Mouse (Mus musculus): ENCODE results near the gene Msl1.
A peak's percentile ranks its signal among the peaks of the same experiment; 100 is the strongest.
"Not testable (repeated sequence)": the region's sequence is repeated elsewhere in the genome, so short reads cannot be mapped to it uniquely, and the experiment has no call there.

Msl1 gene

DNA sequence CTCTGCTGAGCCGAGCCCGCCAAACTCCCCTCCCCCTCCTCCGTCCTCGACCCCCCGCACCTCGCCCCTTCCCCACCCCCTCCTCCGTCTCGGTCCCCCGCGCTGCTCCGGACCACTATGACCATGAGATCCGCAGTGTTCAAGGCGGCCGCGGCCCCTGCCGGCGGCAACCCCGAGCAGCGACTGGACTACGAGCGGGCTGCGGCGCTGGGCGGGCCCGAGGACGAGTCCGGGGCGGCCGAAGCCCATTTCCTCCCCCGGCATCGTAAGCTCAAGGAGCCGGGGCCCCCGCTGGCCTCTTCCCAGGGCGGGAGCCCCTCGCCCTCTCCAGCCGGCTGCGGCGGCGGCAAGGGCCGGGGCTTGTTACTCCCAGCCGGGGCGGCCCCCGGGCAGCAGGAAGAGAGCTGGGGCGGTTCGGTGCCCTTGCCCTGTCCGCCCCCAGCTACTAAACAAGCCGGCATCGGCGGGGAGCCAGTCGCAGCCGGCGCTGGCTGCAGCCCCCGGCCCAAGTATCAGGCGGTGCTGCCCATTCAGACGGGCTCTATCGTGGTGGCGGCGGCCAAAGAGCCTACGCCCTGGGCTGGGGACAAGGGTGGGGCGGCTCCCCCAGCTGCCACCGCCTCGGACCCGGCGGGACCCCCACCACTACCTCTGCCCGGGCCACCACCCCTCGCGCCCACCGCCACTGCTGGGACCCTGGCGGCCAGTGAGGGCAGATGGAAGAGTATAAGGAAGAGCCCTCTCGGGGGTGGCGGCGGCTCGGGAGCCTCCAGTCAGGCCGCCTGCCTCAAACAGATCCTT is 598 bp downstream of the Msl1 start:
- DNase-seq (ENCODE audit: low read depth, low spot score), result peak; percentile 64

DNA sequence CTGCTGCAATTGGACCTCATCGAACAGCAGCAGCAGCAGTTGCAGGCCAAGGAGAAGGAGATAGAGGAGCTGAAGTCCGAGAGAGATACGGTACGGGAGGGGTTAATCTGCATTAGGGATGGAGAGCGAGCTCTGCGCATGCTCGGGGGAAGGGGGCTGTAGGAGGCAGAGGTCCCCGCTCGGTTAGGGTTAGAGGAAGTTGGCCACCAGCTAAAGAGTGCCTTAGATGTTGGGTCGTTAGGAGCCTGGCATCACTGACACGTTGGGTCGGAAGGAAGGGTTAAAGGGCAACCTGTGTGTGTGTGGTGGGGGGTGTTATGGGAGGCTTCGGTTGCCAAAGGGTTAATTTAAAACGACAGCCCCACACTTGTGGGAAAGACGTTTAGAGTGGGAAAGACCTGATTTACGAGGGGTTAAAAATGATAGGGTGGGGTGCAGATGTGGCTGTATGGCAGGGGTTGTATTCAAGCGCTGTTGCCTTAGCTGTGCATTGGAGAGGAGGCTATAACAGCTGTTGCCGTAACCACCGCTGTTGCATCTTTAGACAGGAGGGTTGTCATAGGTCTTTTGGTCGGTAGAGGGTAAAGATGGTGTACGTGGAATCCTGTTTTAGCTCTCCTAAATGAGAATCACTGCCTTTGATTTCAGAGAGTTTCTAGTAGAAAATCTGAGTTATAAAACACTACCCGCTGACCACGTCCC is 1.4 kb downstream of the Msl1 start:
- DNase-seq (ENCODE audit: low read depth, low spot score), result peak; percentile 86

DNA sequence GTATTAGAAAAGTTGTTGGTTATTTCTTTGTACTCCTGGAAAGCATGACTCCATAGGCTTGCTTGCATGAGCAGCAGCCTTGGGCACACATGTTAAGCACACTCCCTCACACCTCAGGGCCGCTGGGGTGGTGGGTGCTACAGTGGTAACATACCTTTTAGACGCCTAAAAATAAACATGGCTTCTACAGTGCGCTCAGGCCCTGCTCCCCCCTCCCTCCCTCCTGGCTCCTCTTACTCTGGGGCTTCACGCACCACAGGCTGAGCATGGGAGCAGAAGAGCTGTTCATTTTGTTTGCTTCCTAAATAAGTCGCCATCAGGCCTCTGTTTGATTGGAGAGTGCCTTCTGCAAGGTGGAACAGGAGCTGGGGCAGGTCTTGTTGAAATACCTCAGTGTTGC is 2.0 kb downstream of the Msl1 start:
- DNase-seq (ENCODE audit: low read depth, low spot score), result no peak

DNA sequence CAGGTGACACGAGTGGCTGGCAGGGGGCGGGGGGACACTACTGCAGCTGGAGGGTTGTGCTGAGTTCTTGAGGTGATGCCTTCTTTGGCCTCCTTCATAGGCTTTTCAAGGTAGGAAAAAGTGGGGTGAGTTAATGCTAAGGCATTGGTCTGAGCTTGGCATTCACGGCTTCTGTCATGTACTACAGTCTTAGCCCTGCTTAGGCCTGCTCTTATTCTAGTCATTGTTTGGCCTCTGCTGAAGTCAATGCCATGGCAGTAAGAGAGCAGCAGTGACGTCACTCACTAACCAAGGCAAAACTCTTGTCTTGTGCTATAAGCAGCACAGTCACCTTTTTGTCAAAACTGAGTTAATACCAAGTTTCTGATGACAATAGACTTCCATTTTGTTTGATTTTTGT is 2.6 kb downstream of the Msl1 start:
- DNase-seq (ENCODE audit: low read depth, low spot score), result no peak

DNA sequence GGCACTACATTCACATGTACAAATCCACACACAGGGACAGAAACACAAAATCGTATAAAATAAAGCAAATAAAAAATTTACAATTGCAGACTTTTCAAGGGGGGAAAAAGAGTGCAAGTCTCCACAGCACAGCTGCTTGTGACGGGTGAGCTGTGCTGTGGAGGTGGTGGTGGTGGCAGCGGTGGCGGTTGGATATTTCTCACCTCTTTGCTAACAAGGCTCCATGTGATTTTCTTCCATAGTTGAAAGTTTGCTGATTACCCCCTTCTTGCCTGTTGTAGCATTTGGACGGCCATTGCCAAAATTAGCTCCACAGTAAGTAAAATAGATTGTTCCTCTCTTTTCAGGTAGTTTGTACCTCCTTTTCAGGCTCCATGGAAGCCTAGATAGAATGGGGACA is 9.3 kb downstream of the Msl1 start, which contains the start of gene Casc3:
Gene Casc3, plus strand, starts transcription at position 301 of the 400 bp plus-strand sequence.
- no peak for DNase-seq (ENCODE audit: low read depth, low spot score)

DNA sequence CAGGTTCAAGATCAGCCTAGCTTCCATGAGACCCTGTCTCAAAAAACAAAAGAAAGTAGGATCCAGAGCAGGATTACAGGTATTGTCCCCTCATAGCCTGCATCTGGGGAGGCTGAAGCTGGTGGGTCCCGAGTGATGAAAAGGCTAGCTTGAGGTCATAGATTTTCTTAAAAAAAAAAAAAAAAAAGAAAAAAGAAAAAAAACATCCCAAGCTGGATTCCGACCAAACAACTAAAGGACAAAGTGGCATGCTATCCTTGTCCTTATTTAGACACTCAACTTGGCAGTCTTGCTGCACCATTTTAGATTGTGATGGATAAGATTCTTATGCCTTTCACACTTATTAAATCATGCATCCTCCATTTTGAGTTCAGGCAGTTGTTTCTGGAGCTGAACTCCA is 13.1 kb downstream of the Msl1 start:
- DNase-seq (ENCODE audit: low read depth, low spot score), result no peak

DNA sequence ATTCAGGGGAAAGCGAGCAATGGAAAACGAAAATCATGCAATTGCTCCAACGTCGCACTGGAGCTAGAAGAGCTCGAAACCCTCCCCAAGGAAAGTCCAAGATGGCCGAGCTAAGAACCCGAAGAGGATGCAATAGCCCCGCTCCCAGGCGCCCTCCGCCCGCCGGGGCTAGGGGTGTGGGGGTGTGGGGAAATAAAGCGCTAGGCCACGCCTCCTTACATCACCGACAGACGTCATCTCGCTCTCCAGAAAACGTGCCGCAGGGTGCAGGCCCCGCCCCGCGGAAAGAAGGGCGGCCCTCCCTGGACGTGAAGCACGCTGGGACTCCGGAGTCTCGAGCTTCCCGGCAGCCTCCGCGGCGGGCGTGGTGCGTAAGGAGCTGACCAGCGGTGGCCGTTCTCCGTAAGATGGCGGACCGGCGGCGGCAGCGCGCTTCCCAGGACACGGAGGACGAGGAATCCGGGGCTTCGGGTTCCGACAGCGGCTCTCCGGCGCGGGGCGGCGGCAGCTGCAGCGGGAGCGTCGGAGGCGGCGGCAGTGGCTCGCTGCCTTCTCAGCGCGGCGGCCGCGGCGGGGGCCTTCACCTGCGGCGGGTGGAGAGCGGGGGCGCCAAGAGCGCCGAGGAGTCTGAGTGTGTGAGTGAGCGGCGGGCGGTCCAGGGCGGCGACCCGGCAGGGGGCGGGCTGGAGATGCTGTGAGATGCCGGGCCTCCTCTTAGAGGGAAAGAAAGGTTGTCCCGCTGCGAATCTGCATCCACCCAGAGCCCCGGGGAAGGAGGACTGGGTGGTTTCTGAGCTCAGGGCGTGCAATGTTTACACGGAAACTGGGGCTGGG is 14.4 kb downstream of the Msl1 start:
- peak; percentile 99 for DNase-seq (ENCODE audit: low read depth, low spot score)

DNA sequence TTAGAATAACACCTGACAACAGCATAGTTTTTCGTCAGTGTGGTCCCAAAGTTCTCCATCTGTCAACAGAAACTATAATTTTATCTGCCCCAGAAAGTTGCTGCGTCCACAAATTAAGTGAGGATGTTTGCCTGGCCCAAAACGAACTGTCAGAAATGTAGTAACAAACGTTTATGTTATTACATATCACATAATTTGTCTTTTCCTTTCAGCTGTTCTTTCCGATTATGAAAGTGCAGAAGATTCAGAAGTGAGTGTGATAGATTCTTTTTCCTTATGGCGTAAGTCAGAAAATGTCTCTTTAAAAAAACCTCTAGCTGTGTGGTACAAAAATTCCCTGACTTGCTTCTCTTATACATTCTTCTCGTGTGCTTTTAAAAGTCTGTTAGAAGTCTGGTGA is 15.4 kb downstream of the Msl1 start:
- no peak for DNase-seq (ENCODE audit: low read depth, low spot score)

DNA sequence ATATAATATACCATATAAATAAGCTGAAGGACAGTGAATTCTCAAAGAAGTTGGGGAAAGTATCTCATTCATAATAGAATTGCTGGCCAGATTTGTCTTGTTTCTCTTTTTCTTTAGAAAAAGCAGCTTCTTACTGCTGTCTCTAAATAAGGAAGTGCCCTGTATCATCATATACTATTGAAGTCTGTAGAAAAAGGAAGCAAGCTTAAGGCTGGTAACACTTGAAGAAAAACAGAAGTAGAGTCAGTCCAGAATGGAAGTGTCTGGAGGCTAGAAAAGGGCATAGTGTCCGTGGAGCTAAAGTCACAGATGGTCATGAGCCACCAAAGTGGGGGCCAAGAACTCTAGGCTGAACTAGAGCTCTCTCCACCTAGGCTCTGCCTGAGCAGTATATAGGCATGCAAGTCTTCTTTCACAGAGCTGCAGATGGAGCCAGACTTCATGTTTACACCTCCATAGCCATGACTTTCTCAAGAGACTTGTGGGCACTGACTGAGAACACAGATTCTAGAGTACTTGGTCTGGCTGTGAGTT is 21.5 kb downstream of the Msl1 start:
- DNase-seq (ENCODE audit: low read depth, low spot score), result no peak

DNA sequence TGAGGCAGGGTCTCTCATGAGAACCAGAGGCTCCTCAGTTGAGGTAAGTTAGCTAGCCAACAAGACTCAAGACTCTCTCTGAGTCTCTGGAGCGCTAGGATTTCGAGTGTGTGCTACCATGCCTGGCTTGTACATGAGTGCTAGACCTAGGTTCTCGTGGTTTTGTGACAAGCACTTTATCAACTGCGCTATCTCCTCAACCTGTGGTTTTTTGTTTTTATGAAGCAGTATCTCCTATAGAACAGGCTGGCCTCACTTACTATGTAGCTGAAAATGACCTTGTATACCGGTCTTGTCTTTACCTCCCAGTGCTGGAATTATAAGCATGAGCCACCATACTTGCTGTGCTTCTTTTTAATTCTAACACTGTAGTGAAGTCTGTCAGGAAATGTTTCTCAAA is 25.7 kb downstream of the Msl1 start:
- DNase-seq (ENCODE audit: low read depth, low spot score), result no peak

DNA sequence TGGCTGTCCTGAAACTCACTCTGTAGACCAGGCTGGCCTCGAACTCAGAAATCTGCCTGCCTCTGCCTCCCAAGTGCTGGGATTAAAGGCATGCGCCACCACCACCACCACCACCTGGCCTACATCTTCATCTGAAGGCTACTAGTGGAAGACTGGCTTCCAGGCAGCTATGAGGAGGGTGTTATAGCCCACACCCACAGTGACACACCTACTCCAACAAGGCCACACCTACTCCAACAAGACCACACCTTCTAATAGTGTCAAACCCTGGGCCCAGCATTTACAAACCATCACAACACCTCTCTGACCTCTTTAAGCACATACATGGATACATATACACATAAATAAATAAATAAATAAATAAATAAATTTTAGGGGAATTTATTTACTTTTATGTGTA is 30.8 kb downstream of the Msl1 start:
- DNase-seq (ENCODE audit: low read depth, low spot score), result not testable (repeated sequence)

DNA sequence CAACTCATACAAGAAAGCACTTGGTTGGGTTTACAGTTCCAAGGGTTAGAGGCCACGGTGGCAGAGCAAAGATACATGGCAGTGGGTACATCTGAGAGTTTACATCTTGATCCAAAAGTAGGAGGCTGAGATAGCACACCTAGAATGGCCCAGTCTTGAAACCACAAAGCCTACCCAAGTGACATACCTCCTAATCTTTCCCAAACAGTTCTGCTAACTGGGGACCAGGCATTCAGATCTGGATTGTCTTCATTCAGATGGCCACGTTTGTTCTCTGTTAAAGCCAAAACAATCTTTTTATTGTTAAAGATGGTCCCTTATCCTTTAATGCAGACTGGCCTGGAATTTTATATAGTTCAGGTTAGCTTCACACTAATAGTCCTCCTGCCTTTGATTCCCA is 32.6 kb downstream of the Msl1 start:
- no peak for DNase-seq (ENCODE audit: low read depth, low spot score)

DNA sequence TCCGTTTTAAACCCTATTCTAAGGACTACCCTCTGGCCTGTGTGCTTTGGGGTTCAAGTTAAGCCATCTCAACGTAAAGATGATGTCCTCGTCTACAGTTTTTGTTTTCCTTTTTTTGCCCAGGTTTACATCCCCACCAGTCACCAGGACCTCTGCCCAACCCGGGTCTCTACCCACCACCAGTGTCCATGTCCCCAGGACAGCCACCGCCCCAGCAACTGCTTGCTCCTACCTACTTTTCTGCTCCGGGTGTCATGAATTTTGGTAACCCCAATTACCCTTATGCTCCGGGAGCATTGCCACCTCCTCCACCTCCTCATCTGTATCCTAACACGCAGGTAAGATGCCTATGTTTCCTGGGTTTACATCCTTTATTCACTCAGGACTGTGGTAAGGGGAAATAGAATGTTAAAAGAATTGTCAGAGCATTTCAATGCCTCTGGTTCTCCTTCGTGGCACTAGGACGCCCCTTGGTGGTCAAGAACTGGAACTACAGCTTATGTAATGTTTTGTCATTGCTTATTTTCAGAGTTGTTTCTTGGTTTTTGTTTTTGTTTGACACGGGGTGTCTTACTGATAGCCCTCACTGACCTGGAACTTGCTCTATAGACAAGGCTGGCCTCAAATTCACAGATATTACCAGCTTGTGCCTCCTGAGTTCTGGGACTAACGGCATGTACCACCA is 33.9 kb downstream of the Msl1 start:
- peak; percentile 60 for DNase-seq (ENCODE audit: low read depth, low spot score)

DNA sequence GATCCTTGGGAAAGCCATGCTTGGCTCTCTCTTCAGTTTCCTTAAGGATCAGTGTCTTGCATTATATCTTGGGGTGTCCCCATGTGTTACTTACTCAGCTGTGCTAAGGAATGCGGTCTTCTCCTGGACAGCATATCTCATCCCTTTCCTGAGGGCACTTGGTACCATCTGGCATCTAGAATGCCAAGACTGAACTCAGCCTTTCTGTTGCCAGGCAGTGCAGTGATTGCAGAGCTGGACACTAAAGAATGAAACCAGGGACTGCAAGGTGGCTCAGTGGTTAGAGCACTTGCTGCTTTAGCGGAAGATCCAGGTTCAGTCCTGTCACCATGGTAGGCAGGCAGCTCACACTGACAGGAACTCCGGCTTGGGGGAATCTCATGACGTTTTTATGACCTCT is 34.6 kb downstream of the Msl1 start:
- DNase-seq (ENCODE audit: low read depth, low spot score), result no peak

DNA sequence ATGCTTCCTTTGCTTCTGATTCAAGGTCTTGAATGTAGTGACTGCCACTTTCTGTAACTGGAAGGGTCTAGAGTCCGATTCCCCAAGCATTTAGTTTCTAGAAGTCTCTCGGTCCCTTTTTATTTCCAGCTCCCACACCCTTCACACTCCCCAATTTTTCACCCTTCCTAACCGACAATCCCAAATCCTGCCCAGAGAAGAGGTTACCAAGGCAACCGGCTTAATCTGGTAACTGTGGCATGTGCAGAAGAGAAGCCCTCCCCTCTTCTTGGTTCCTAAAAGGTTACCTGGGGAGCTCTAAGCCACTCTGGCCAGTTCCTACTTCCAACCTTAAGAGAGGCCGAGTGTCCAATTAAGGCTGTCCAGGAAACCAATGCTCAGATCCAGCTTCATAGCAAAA is 40.0 kb downstream of the Msl1 start:
- DNase-seq (ENCODE audit: low read depth, low spot score), result no peak

DNA sequence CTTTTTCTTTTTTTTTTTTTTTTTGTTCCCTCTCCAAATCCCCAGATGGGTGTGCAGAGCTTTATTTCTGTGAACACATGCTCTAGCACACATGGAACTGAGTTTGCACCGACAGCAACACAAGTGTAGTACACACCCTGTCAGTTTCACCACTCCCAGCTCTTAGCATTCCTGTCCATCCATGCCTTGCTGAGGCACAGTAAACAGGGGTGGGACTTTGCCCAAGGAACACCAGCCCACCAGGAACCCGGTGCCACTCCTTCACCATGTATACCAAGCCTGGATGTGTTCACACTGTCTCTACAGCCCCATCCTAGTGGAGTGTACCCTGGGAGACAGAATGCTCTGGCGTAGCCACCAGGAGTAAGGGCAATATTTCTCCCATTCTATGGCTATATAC is 40.4 kb downstream of the Msl1 start:
- no peak for DNase-seq (ENCODE audit: low read depth, low spot score)

DNA sequence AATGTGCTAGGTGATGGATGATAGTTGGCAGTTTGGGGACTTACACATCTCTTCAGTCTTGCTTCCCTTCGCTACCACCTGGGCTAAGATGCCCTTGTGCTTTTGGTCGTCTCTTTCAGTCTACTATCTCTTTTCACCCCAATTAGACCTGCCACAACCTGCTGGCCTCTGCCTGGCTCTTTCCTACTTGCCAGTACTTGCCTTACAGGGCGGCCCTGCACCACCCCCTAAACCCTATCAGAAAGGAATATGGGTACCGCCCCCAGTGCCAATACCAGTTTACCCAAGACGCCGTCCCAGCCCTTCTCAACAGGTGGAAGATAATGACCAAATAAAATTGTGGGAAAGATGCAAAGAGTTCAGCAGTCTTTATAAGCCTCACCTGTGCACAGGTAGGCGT is 40.8 kb downstream of the Msl1 start:
- DNase-seq (ENCODE audit: low read depth, low spot score), result no peak

DNA sequence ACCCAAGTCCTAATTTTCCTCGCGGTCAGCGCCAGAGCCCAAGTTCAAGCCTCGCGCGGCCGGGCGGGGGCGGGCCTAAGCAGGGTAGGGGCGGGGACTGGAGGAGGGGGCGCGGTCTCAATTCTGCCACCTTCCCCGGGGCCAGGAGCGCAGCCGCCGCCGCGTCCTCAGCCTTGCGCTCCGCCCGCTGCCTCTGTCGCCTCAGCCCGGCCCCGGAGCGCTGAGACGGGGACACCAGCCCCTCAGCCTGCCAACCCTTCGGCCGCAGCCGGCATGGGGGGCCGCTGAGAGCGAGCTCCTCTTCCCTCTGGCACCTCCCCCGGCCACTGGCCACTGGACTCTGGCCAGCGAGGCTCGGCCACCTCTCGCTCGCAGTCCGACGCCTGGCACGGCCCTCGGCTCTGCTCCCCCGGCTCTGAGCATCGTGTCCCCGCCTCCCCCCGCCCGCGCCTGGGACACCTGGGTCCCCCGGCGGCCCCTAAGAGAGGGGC is 41.4 kb downstream of the Msl1 start, which contains the start of gene Rapgefl1:
Gene Rapgefl1, plus strand, starts transcription at position 135 of the 491 bp plus-strand sequence.
- peak; percentile 82 for DNase-seq (ENCODE audit: low read depth, low spot score)

DNA sequence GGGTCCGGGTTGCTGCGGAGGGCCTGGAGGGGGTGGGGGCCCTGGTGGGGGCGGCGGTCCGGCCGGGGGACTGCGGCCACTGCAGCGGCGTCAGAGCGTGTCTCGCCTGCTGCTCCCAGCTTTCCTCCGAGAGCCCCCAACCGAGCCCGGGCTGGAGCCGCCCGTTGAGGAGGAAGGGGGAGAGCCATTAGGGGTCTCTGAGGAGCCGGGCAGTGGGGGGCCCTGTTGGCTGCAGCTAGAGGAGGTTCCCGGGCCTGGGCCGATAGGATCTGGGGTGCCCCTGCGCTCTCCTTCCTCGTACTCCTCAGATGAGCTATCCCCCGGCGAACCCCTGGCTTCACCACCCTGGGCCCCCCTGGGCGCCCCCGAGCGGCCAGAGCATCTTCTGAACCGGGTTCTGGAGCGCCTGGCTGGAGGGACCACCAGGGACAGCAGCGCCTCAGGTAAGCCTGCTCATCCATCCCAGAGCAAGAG is 42.0 kb downstream of the Msl1 start:
- peak; percentile 19 for DNase-seq (ENCODE audit: low read depth, low spot score)

DNA sequence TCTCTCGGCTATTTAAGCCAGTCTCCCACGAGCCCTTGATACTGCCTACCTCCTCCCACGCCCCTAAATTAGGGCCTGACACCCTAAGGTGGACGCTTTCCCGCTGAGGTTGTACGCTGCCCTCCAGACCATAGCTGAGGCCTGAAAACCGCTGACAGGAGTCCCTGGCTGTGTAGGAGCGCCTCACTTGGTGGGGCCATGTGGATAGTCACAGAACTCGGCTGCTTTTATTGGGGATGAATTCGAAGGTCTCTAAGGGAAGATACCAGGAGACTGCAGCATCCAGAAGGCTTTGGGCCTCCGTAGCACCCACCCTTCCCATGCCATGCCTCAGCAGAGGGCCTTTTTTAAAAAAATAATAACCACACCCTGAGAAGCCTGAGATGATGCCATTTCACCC is 42.6 kb downstream of the Msl1 start:
- DNase-seq (ENCODE audit: low read depth, low spot score), result no peak

DNA sequence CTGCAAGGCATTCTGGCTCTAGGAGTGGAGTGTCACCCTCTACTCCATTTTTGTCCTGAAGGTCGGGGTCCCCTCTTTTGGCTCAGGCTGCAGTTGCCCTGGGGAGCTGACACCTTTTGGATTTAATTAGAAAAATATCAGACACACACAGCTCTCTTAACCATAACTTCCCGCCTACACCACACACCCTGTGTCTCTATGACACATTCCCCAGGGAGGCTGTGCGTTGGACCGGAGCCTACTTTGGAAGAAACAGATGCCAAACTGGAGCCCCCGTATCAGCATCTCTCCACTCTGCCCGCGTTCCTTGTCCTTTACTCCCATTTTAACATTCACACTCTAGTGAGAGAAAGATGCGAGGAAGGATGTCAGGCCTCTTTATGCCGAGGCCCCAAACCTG is 43.2 kb downstream of the Msl1 start:
- DNase-seq (ENCODE audit: low read depth, low spot score), result no peak

All from mesoderm, embryonic 11.5 days (tissue).